Mouse (Mus musculus): ENCODE results near the gene Hoxc11.

- TF ChIP-seq CTCF (IDR thresholded peaks at IDR 0.05; ENCODE audit: borderline replicate concordance, insufficient read depth, low read depth, low read length) (no peak), POLR2A (IDR thresholded peaks at IDR 0.05; ENCODE audit: borderline replicate concordance, insufficient read depth, low read length) (no peak)
Measured at GRCm38 (mm10) chr15:102979936-102980335, 25.7 kb downstream of the Hoxc11 start.

All from cerebellum, adult 2 months (tissue).